Mouse (Mus musculus) kidney, embryonic 14.5 days (tissue): Measurements from ENCODE around the gene Ubn1. TPM values are rescaled to one million over a fixed set of nuclear protein-coding genes. Genes with fewer than 3 reads are reported as not detected.

Experiments
- ATAC-seq: fragments of 200-750 bp; cut with Nextera tagmentation; 2 replicates; pipeline ENCODE4 v1.8.0; 2017; ENCODE audit warnings: moderate number of reproducible peaks, mild to moderate bottlenecking, moderate TSS enrichment, moderate library complexity; ENCODE audit not compliant: low FRiP score, low TSS enrichment
- H3K27ac ChIP-seq: fragments of 300-500 bp; sonication (generic); 2 replicates; pipeline ENCODE4 v1.5.1; 2014; ENCODE audit warnings: low read depth, mild to moderate bottlenecking, low read length, moderate library complexity, mixed read lengths
- H3K27me3 ChIP-seq: fragments of 300-500 bp; sonication (generic); 2 replicates; pipeline ENCODE4 v1.6.1; 2014; ENCODE audit warnings: mild to moderate bottlenecking, low read length; ENCODE audit not compliant: control insufficient read depth, insufficient read depth
- H3K36me3 ChIP-seq: fragments of 300-500 bp; sonication (generic); 2 replicates; pipeline ENCODE4 v1.6.1; 2014; ENCODE audit warnings: low read length, mixed read lengths; ENCODE audit not compliant: control insufficient read depth, insufficient read depth
- H3K4me1 ChIP-seq: fragments of 300-500 bp; sonication (generic); 2 replicates; pipeline ENCODE4 v1.6.1; 2014; ENCODE audit warnings: low read length, mixed read lengths; ENCODE audit not compliant: control insufficient read depth, insufficient read depth
- H3K4me2 ChIP-seq: fragments of 300-500 bp; sonication (generic); replicated peaks from 2 replicates; pipeline ENCODE4 v1.6.1; 2014; ENCODE audit warnings: low read depth, mild to moderate bottlenecking, low read length
- H3K4me3 ChIP-seq: fragments of 300-500 bp; sonication (generic); 2 replicates; pipeline ENCODE4 v1.5.1; 2014; ENCODE audit warnings: mild to moderate bottlenecking, low read length
- H3K9ac ChIP-seq: fragments of 300-500 bp; sonication (generic); 2 replicates; pipeline ENCODE4 v1.6.1; 2014; ENCODE audit warnings: low read depth, mild to moderate bottlenecking, low read length, moderate library complexity
- H3K9me3 ChIP-seq: fragments of 300-500 bp; sonication (generic); 2 replicates; pipeline ENCODE4 v1.6.1; 2016; ENCODE audit warnings: low read length; ENCODE audit not compliant: control insufficient read depth
- WGBS: fragments of 180-500 bp; shearing (Covaris S2); extraction: QIAGEN DNeasy Blood & Tissue Kit; methylation state at CpG from one replicate; pipeline ENCODE4 v1.1.7; 2014; 5-methylcytosine and 5-hydroxymethylcytosine counted together
- polyA plus RNA-seq: library from polyadenylated mRNA; unstranded; fragments of >200 nt; fragmentation: Nextera tagmentation; extraction: Ambion mirVana; gene quantifications from 2 replicates; pipeline ENCODE4 v1.2.1, GENCODE M21; 2014

Ubn1 gene
- polyA plus RNA-seq: 21.7 and 26.3 TPM in 2 replicates

DNA sequence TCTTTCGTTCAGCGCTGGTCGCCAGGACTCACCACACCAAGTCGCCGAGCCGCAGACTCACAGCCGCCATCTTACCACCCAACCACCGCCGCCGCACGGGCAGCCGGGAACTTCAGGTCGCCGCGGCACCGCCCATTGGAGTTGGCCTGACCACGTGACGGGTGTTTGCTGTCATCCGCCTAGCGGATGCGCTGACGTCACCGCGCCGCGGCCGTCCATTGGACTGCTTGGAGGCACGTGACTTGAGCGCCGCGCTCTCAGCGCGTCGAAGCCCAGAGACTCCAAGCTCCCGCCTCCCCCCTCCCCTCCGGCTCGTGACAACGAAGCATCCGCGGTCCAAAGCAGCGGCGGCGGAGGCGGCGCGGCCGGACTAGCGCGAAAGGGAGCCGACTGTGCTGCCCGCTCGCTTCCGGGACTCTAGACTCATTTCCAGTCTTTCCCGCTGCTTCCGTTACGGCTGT lies at the start of gene Ubn1, which contains the start of gene Glyr1:
Gene Ubn1, plus strand, starts transcription at position 284 of the 461 bp plus-strand sequence.
Gene Glyr1, minus strand, starts transcription at position 90 of the 461 bp plus-strand sequence.
- Histone ChIP-seq H3K4me1 (peaks cover 22% of the 10 kb centered on the region; the same call in 1 of the 2 replicates), H3K4me3 (peak within 1 kb of the TSS; percentile 76), H3K9ac (peak within 1 kb of the TSS; percentile 86), H3K36me3 (peaks cover 36% of the 10 kb centered on the region), H3K27ac (peak within 1 kb of the TSS; percentile 97), H3K4me2 (peak within 1 kb of the TSS; percentile 89), H3K9me3 (no peaks in the 10 kb centered on the region), H3K27me3 (no peaks in the 10 kb centered on the region)
- WGBS: 1% methylated on average over 49 of the region's 56 CpGs
- peak; percentile 100 for ATAC-seq

DNA sequence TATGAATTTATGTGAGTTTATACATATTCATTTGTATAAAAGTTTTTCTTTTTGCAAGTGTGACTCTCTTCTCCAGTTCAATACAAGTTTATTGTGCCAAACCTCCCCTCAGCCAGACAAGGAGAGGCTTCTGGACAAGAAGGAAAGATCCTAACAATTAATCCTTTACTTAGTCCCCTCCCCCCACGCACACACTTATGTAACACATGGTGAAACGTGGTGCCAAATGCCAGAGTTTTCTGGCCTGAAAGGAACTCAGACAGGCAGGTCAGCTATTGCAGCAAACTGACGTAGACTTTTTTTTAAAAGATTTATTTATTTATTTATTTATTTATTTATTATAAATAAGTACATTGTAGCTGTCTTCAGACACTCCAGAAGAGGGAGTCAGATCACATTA lies 49.2 kb upstream of the Ubn1 start:
- no peak overlapping the region for H3K4me3 ChIP-seq
- no peak overlapping the region for H3K27ac ChIP-seq
- WGBS: 73% methylated on average over 3 of the region's 3 CpGs
- no peak overlapping the region for H3K4me2 ChIP-seq
- no peaks in the 10 kb centered on the region for H3K9me3 ChIP-seq
- no peaks in the 10 kb centered on the region for H3K4me1 ChIP-seq
- no peak overlapping the region for H3K9ac ChIP-seq
- no peaks in the 10 kb centered on the region for H3K27me3 ChIP-seq
- ATAC-seq: no peak
- no peaks in the 10 kb centered on the region for H3K36me3 ChIP-seq

DNA sequence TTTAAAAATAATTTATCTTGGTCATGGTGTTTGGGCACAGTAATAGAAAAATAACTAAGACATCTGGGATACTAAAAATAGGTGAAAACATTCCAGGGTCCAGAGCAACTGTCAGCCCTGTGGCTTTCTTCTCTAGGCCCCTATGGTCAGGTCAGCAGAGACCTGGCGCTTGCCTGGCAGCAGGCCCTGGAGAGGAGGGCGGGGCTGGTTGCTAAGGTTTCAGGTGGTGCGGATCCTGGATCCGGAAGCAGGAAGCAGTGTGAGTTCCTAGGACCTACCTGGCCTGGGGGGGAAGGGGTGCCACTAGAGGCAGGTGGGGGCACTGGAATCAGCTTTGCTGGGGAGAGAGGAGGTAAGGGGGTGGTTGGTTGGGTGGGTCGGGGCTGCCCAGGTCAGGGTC lies 42.8 kb upstream of the Ubn1 start, which contains the start of gene Smim22:
Gene Smim22, plus strand, starts transcription at position 222 of the 400 bp plus-strand sequence.
- 49% methylated on average over 5 of the region's 5 CpGs for whole genome bisulfite sequencing

DNA sequence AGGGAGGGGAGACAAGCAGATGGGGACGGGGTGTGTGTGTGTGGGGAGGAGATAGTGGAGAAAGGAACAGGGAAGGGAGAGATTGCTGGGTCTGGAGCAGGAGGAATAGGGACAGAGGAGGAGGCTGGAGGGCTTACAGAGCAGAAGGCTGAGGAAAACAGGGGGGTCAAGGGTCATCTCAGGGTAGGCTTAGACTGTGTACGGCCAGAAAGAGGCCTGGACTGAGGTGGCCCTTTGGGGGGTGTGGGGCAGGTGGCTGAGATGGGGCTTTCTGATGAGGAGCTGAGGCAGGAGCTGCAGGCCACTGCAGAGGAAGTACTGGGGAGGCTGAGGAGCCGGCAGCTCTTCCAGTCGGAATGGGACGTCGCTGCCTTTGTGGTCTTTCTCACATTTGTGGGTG lies 42.4 kb upstream of the Ubn1 start:
- H3K9me3 ChIP-seq: no peaks in the 10 kb centered on the region
- H3K9ac ChIP-seq: peak overlapping the region; percentile 28; the same call in 1 of the 2 replicates
- 0 out of 2 replicates have a peak, but pooled peaks have one; percentile 24 for ATAC-seq
- peak overlapping the region; percentile 6; the same call in 1 of the 2 replicates for H3K4me3 ChIP-seq
- no peak overlapping the region for H3K27ac ChIP-seq
- H3K4me1 ChIP-seq: peaks cover 8% of the 10 kb centered on the region
- peaks cover 6% of the 10 kb centered on the region; the same call in 1 of the 2 replicates for H3K36me3 ChIP-seq
- WGBS: 55% methylated on average over 6 of the region's 6 CpGs
- H3K27me3 ChIP-seq: no peaks in the 10 kb centered on the region
- peak overlapping the region; percentile 21 for H3K4me2 ChIP-seq

More for the DNA sequence above, 42.8 kb upstream of the Ubn1 start, which contains the start of gene Smim22:
- Histone ChIP-seq H3K9me3 (no peaks in the 10 kb centered on the region), H3K9ac (peak within 1 kb of the TSS; percentile 28; the same call in 1 of the 2 replicates), H3K36me3 (peaks cover 6% of the 10 kb centered on the region; the same call in 1 of the 2 replicates), H3K4me2 (peak within 1 kb of the TSS; percentile 21), H3K27ac (no peak within 1 kb of the TSS), H3K4me1 (peaks cover 4% of the 10 kb centered on the region), H3K4me3 (peak within 1 kb of the TSS; percentile 6; the same call in 1 of the 2 replicates), H3K27me3 (no peaks in the 10 kb centered on the region)
- ATAC-seq: peak; percentile 70; the same call in 1 of the 2 replicates

DNA sequence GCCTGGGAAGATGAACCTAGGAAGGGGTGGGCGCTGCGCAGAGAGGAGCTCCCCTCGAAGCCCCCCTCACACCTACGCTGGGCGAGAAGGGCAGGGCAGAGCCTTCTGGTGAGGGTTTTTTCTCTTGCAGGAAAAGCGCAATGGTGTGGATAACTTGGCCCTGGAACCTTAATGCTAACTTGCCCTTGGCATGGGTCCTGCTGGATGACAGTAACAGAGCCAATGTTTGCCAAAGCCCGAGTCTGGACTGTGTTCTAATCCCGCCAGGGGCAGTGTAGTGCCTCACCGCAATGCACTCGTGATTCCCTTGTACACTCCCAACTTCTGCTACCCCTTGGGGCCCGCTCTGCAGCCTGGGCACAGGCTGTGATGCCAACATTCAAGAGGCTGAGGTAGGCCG lies 41.8 kb upstream of the Ubn1 start:
- 81% methylated on average over 12 of the region's 12 CpGs for WGBS
- H3K9me3 ChIP-seq: no peaks in the 10 kb centered on the region
- peaks cover 12% of the 10 kb centered on the region for H3K4me1 ChIP-seq
- ATAC-seq: no peak
- no peak overlapping the region for H3K27ac ChIP-seq
- H3K4me3 ChIP-seq: no peak overlapping the region
- H3K9ac ChIP-seq: no peak overlapping the region
- H3K36me3 ChIP-seq: peaks cover 6% of the 10 kb centered on the region; the same call in 1 of the 2 replicates
- no peaks in the 10 kb centered on the region for H3K27me3 ChIP-seq
- H3K4me2 ChIP-seq: peak overlapping the region; percentile 21; the same call in 1 of the 2 replicates

DNA sequence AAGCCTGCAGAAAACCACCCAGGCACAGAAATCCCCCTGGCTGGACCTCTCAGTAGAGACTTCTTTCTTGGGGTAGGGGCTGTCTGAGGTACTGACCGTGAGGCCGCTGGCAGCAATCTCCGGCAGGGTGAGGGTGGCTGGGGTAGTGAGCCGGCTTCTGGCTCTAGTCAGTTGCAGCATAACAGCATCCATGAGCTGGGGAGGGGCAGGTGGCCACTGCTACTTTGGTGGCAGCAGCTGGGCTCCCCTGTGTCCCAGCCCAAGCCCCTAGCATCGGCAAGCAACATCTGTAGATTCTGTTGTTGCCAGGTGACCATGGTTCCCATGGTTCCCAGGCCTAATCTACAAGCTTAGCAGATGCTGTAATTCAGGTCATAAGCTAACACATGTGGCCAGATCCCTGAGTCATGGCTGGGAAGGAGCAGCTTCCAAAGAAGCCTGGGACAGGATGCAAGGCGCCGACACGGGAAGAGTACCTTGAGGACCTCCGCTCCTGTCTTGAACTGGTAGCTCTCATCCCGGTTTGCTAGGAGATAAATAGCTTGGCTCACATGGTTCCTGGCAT lies 39.4 kb upstream of the Ubn1 start:
- Histone ChIP-seq H3K27me3 (no peaks in the 10 kb centered on the region), H3K36me3 (peaks cover 17% of the 10 kb centered on the region), H3K4me3 (no peak overlapping the region), H3K4me2 (no peak overlapping the region), H3K4me1 (peaks cover 12% of the 10 kb centered on the region), H3K27ac (no peak overlapping the region), H3K9ac (no peak overlapping the region), H3K9me3 (no peaks in the 10 kb centered on the region)
- 93% methylated on average over 10 of the region's 10 CpGs for WGBS
- ATAC-seq: no peak

DNA sequence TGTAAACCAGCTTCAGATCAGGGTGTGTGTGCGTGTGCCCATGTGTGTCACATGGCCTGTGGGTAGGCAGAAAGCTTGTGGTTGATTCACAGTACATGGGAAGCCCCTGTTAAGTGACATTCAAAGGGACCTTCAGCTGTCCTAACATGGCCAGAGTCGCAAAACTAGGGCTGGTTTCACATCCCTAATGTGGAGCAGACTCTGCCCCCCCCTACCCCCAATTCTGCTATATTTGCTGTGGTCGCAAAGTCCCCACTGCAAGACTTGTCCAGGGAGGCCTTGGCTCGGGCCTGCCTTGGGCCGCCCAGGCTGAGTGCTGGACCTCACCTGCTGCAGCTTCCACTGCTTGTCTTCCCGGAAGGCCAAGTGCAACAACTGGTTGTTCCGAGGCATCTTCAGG lies 38.6 kb upstream of the Ubn1 start:
- Histone ChIP-seq H3K27me3 (no peaks in the 10 kb centered on the region), H3K4me3 (no peak overlapping the region), H3K27ac (no peak overlapping the region), H3K4me2 (no peak overlapping the region), H3K36me3 (peaks cover 25% of the 10 kb centered on the region), H3K9ac (no peak overlapping the region), H3K9me3 (no peaks in the 10 kb centered on the region), H3K4me1 (peaks cover 12% of the 10 kb centered on the region)
- WGBS: 92% methylated on average over 7 of the region's 7 CpGs
- ATAC-seq: no peak

DNA sequence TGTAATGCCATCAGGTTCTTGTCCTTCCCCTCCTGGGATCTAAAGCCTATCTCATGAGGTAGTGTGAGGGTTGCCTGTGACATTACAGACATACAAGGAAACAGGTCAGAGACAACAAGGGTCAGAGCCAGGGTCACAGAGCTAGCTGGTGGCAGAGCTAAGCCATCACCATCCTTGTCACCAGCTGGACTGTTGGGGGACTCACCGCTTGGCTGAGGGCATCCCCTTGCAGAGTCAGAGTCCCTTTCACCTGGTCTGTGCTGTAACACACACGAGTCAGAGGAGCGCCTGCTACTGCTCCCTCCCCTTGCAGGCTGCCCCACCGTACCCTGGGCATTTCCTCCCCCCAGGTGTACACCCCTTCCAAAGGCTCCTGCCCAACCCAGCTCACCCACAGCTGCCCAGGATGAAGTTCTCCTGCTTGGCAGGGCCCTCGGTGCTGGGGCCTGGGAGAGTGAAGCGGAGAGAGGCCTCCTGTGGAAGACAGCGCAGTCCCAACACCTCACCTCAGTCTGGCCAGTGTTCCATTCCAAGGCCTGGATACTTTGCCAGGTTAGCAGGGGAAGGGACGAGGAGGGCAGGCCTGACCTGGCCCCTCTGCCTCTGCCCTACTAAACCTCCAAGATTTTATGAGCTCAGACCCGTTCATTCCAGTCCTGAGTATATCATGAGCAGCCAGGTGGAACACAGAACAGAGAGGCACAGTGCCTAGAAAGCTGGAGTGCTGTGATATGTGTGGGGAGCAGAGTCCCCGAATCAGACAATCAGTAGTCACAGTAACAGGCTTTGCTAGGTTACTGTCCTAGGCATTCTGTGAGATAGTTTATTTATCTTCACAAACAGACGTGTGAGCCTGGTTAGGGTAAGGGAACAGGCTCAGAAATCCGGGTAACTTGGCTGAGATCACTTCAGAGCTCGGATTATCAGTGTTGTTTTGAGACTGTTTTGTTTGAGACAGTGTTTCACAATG lies 37.5 kb upstream of the Ubn1 start:
- no peak for ATAC-seq
- WGBS: 44% methylated on average over 13 of the region's 13 CpGs

More for the DNA sequence above, 37.5 kb upstream of the Ubn1 start:
- Histone ChIP-seq H3K4me3 (peak overlapping the region; percentile 71), H3K36me3 (peaks cover 35% of the 10 kb centered on the region), H3K4me1 (peaks cover 12% of the 10 kb centered on the region), H3K4me2 (peak overlapping the region; percentile 76), H3K27ac (peak overlapping the region; percentile 51), H3K9ac (peak overlapping the region; percentile 74), H3K27me3 (no peaks in the 10 kb centered on the region), H3K9me3 (no peaks in the 10 kb centered on the region)
